Mouse (Mus musculus) midbrain, embryonic 14.5 days (tissue): ENCODE data around the gene Lrrk2. TPM values are rescaled to one million over a fixed set of nuclear protein-coding genes. Genes with fewer than 3 reads are reported as not detected.

Source experiments
- ATAC-seq: fragments of 200-750 bp; cut with Nextera tagmentation; 2 replicates; pipeline ENCODE4 v1.8.0; 2017; ENCODE audit warnings: moderate number of reproducible peaks, moderate library complexity; ENCODE audit not compliant: low FRiP score, low TSS enrichment
- DNase-seq: peaks from one replicate; pipeline ENCODE4 v3.0.0-alpha.2; 2015
- H3K27ac ChIP-seq: fragments of 300-500 bp; sonication (generic); replicated peaks from 2 replicates; pipeline ENCODE4 v1.5.1; 2014; ENCODE audit warnings: mild to moderate bottlenecking, low read depth, low read length, moderate library complexity
- H3K27me3 ChIP-seq: fragments of 300-500 bp; sonication (generic); 2 replicates; pipeline ENCODE4 v1.6.1; 2014; ENCODE audit warnings: low read length, control low read depth, mixed read lengths; ENCODE audit not compliant: control insufficient read depth, insufficient read depth
- H3K36me3 ChIP-seq: fragments of 300-500 bp; sonication (generic); 2 replicates; pipeline ENCODE4 v1.6.1; 2014; ENCODE audit warnings: low read length, control low read depth; ENCODE audit not compliant: control insufficient read depth, insufficient read depth
- H3K4me1 ChIP-seq: fragments of 300-500 bp; sonication (generic); 2 replicates; pipeline ENCODE4 v1.6.1; 2014; ENCODE audit warnings: mild to moderate bottlenecking, antibody characterized with exemption, low read length, control low read depth; ENCODE audit not compliant: control insufficient read depth, insufficient read depth
- H3K4me2 ChIP-seq: fragments of 300-500 bp; sonication (generic); 2 replicates; pipeline ENCODE4 v1.6.1; 2014; ENCODE audit warnings: mild to moderate bottlenecking, low read length, moderate library complexity
- H3K4me3 ChIP-seq: fragments of 300-500 bp; sonication (generic); replicated peaks from 2 replicates; pipeline ENCODE4 v1.5.1; 2014; ENCODE audit warnings: low read depth, low read length
- H3K9ac ChIP-seq: fragments of 300-500 bp; sonication (generic); replicated peaks from 2 replicates; pipeline ENCODE4 v1.6.1; 2014; ENCODE audit warnings: mild to moderate bottlenecking, low read length, moderate library complexity
- H3K9me3 ChIP-seq: fragments of 300-500 bp; sonication (generic); 2 replicates; pipeline ENCODE4 v1.6.1; 2016; ENCODE audit warnings: low read length, control low read depth, mixed read lengths; ENCODE audit not compliant: control insufficient read depth
- WGBS: fragments of 180-500 bp; shearing (Covaris S2); extraction: QIAGEN DNeasy Blood & Tissue Kit; methylation state at CpG from one replicate; pipeline ENCODE4 v1.1.7; 2014; 5-methylcytosine and 5-hydroxymethylcytosine counted together
- polyA plus RNA-seq: library from polyadenylated mRNA; unstranded; fragments of >200 nt; fragmentation: Nextera tagmentation; extraction: Ambion mirVana; gene quantifications from 2 replicates; pipeline ENCODE4 v1.2.1, GENCODE M21; 2014

The Lrrk2 gene
- polyA plus RNA-seq, 1 experiment from 2014 or later: 1.8 TPM

- no peak overlapping the region for H3K9ac ChIP-seq
These were observed 7.4 kb upstream of the Lrrk2 start for GRCm38 (mm10) chr15:91665530-91665929.

GRCm38 (mm10) chr15:91671216-91671615 lies 1.8 kb upstream of the Lrrk2 start:
- H3K27me3 ChIP-seq: peaks cover 2% of the 10 kb centered on the region; the same call in 1 of the 2 replicates
- H3K9ac ChIP-seq: no peak overlapping the region
- no peaks in the 10 kb centered on the region for H3K4me1 ChIP-seq
- WGBS: 84% methylated on average over 2 of the region's 2 CpGs
- no peak for ATAC-seq
- no peaks in the 10 kb centered on the region for H3K9me3 ChIP-seq
- H3K4me2 ChIP-seq: no peak overlapping the region
- H3K27ac ChIP-seq: no peak overlapping the region
- H3K36me3 ChIP-seq: no peaks in the 10 kb centered on the region
- no peak overlapping the region for H3K4me3 ChIP-seq
- no peak for DNase-seq

More at GRCm38 (mm10) chr15:91665530-91665929, 7.4 kb upstream of the Lrrk2 start:
- H3K9me3 ChIP-seq: no peaks in the 10 kb centered on the region
- DNase-seq (no peak), ATAC-seq (no peak)
- WGBS: 84% methylated on average over 6 of the region's 6 CpGs
- H3K27me3 ChIP-seq: no peaks in the 10 kb centered on the region
- H3K4me3 ChIP-seq: no peak overlapping the region
- no peaks in the 10 kb centered on the region for H3K4me1 ChIP-seq
- H3K4me2 ChIP-seq: no peak overlapping the region
- no peaks in the 10 kb centered on the region for H3K36me3 ChIP-seq
- no peak overlapping the region for H3K27ac ChIP-seq

DNA sequence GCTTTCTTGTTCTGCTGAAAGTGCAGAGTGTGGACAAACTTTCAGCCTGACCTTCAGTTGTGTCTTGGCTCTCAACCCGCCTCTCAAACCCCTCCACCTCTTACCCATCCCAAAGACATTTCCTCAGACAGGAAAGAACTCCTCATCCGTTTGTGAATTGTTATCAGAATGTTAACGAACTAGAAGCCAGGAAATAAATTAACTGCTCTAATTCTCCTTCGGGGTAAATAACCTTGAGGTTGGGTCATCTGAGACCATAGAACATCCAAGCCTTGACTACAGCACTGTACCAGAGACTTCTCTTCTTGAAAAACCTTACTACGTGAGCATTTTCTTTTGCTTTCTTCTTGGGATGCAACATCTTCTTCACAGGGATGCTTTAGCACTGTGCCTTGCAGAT lies 988 bp upstream of the Lrrk2 start:
- Histone ChIP-seq H3K27ac (no peak overlapping the region), H3K9ac (no peak overlapping the region)
- no peak for DNase-seq

GRCm38 (mm10) chr15:91673569-91673905 lies 562 bp downstream of the Lrrk2 start:
- no peak for ATAC-seq
- H3K9me3 ChIP-seq: no peaks in the 10 kb centered on the region
- peak overlapping the region; percentile 46 for H3K4me3 ChIP-seq
- H3K4me1 ChIP-seq: no peaks in the 10 kb centered on the region
- no peak overlapping the region for H3K27ac ChIP-seq
- no peak for DNase-seq
- H3K4me2 ChIP-seq: peak overlapping the region; percentile 77
- H3K9ac ChIP-seq: peak overlapping the region; percentile 51
- H3K36me3 ChIP-seq: no peaks in the 10 kb centered on the region
- WGBS: 54% methylated on average over 5 of the region's 5 CpGs
- peaks cover 2% of the 10 kb centered on the region; the same call in 1 of the 2 replicates for H3K27me3 ChIP-seq

More for the DNA sequence above, 988 bp upstream of the Lrrk2 start:
- Histone ChIP-seq H3K4me3 (no peak overlapping the region), H3K27me3 (peaks cover 2% of the 10 kb centered on the region; the same call in 1 of the 2 replicates), H3K4me2 (no peak overlapping the region), H3K9me3 (no peaks in the 10 kb centered on the region), H3K4me1 (no peaks in the 10 kb centered on the region), H3K36me3 (no peaks in the 10 kb centered on the region)
- 86% methylated on average over 5 of the region's 5 CpGs for WGBS
- no peak for ATAC-seq

DNA sequence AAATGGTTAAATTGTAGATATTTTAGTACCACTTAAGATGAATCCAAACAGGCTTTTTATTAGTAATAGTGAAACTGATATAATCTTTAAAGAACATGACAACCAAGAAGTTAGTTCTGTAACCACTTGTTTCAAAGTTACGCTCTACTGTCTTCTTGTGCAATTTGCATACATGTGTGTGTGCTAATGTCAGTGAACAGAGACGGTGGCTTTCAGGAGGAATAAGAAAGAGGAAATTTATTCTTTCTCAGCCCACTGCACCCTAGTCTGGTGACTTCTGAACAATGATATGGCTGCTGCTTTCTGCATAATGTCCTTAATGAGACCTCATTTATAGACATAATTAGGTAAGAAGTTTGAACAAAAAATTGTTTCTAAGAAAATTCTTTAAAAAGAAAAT lies 7.1 kb downstream of the Lrrk2 start:
- H3K9ac ChIP-seq: no peak overlapping the region

GRCm38 (mm10) chr15:91685880-91686563 lies 13.0 kb downstream of the Lrrk2 start:
- H3K27ac ChIP-seq: no peak overlapping the region
- H3K4me2 ChIP-seq: no peak overlapping the region
- DNase-seq: no peak
- no peak overlapping the region for H3K9ac ChIP-seq
- no peaks in the 10 kb centered on the region for H3K9me3 ChIP-seq
- H3K4me3 ChIP-seq: no peak overlapping the region
- no peaks in the 10 kb centered on the region for H3K4me1 ChIP-seq
- WGBS: 85% methylated on average over 7 of the region's 7 CpGs
- no peaks in the 10 kb centered on the region for H3K27me3 ChIP-seq
- no peak for ATAC-seq
- no peaks in the 10 kb centered on the region for H3K36me3 ChIP-seq

More for the DNA sequence above, 7.1 kb downstream of the Lrrk2 start:
- Histone ChIP-seq H3K4me3 (no peak overlapping the region), H3K9me3 (no peaks in the 10 kb centered on the region), H3K27ac (no peak overlapping the region), H3K27me3 (no peaks in the 10 kb centered on the region), H3K36me3 (no peaks in the 10 kb centered on the region), H3K4me1 (no peaks in the 10 kb centered on the region), H3K4me2 (no peak overlapping the region)
- WGBS: 81% methylated on average over 2 of the region's 2 CpGs
- no peak for ATAC-seq
- DNase-seq: no peak

DNA sequence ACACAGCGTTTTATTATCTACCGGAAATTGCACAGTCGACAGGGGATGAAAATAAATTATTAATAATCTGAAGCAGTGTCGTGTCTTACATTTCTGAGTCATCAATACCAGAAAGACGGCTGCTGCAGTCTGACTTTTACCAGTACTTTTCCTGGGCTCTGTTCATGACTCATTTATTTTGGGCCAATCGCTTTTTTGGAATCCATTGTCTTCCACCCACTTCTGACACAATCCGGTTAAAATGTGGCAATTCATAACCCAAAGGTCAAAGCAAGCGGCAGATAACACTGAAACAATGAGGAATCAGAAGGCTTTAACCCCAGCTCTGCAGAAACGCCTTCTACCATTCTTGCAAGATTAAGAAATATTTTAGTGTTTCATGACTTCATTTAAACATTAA lies 17.7 kb downstream of the Lrrk2 start:
- Histone ChIP-seq H3K27me3 (no peaks in the 10 kb centered on the region), H3K4me2 (no peak overlapping the region), H3K4me1 (no peaks in the 10 kb centered on the region), H3K27ac (no peak overlapping the region), H3K9me3 (no peaks in the 10 kb centered on the region), H3K4me3 (no peak overlapping the region), H3K9ac (no peak overlapping the region), H3K36me3 (no peaks in the 10 kb centered on the region)
- WGBS: 84% methylated on average over 9 of the region's 9 CpGs
- ATAC-seq (no peak), DNase-seq (no peak)

- H3K27me3 ChIP-seq: no peaks in the 10 kb centered on the region
- no peak overlapping the region for H3K27ac ChIP-seq
- H3K9me3 ChIP-seq: no peaks in the 10 kb centered on the region
- no peaks in the 10 kb centered on the region for H3K4me1 ChIP-seq
- ATAC-seq (no peak), DNase-seq (no peak)
- no peak overlapping the region for H3K4me3 ChIP-seq
- WGBS: 80% methylated on average over 1 of the region's 1 CpGs
- no peak overlapping the region for H3K9ac ChIP-seq
- H3K36me3 ChIP-seq: no peaks in the 10 kb centered on the region
- H3K4me2 ChIP-seq: no peak overlapping the region
These were observed 20.1 kb downstream of the Lrrk2 start for GRCm38 (mm10) chr15:91693051-91693450.

DNA sequence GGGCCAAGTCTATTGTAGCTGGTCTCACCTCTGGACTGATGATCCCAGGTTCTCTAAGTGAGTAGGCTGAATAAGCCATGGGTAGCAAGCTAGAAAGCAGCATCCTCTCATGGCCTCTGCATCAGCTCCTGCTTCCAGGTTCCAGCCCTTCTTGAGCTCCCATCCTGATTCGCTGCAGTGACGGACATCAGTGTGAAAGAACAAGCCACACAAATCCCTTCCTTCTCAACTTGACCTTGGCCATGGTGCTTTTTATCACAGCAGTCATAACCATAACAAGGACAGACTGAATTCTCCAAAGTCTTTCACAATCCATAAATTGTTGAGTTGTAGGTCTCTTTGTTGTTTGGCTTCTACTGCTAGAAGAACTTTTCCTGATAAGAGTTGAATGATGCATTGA lies 20.9 kb downstream of the Lrrk2 start:
- Histone ChIP-seq H3K27me3 (no peaks in the 10 kb centered on the region), H3K27ac (no peak overlapping the region), H3K9me3 (no peaks in the 10 kb centered on the region), H3K4me2 (no peak overlapping the region), H3K9ac (no peak overlapping the region), H3K4me3 (no peak overlapping the region), H3K4me1 (no peaks in the 10 kb centered on the region), H3K36me3 (no peaks in the 10 kb centered on the region)
- 91% methylated on average over 2 of the region's 2 CpGs for WGBS
- DNase-seq (no peak), ATAC-seq (no peak)
